Mouse (Mus musculus) heart, postnatal 10 days (tissue): ENCODE measurements around the gene 1700016D06Rik. TPM values are rescaled to one million over a fixed set of nuclear protein-coding genes. Genes with fewer than 3 reads are reported as not detected.

Experiments used
- microRNA-seq, 2 experiments: library from miRNA; unstranded; fragments of <30 nt; microRNA quantifications; one replicate each; pipeline ENCODE4 v1.2.0; 2022
- total RNA-seq, 2 experiments: library from RNA; stranded (reverse); gene quantifications; 2 replicates each; pipeline ENCODE4 v1.2.3; 2021

The 1700016D06Rik gene
- total RNA-seq, 2 experiments from 2014 or later, result not detected

Small RNAs within 50 kb of the gene (microRNA-seq; reads per million reads assigned to microRNA genes)
- gene Mir7238, result 1.7 to 2.1 reads per million in 2 experiments

Other genes with a start within 250 kb of the 1700016D06Rik start
- gene Rab20, start 222.4 kb downstream of the 1700016D06Rik start, total RNA-seq, result 10 to 100 TPM; 28.6 to 30.4 TPM
- 10 to 100 TPM; 40.2 to 41.7 TPM for gene Naxd, start 203.6 kb downstream of the 1700016D06Rik start, total RNA-seq
- 10 to 100 TPM; 35.1 to 35.9 TPM for gene Cars2, start 150.3 kb downstream of the 1700016D06Rik start, total RNA-seq
- gene Ing1, start 145.5 kb downstream of the 1700016D06Rik start, total RNA-seq, result 10 to 100 TPM; 29.3 to 30.3 TPM
- gene Ankrd10, start 65.3 kb downstream of the 1700016D06Rik start, total RNA-seq, result 10 to 100 TPM; 44.9 to 50.9 TPM
- gene Arhgef7, start 26.7 kb upstream of the 1700016D06Rik start, total RNA-seq, result 100 to 1,000 TPM; 174 to 190 TPM
- not detected for gene Tex29, start 139.4 kb upstream of the 1700016D06Rik start, total RNA-seq